In genomic region chr8:92827243-92828034, GRCm38 (mm10) we compare ENCODE assay signal across 7 mouse cellular contexts. TPM values are rescaled to one million over a fixed set of nuclear protein-coding genes. Genes with fewer than 3 reads are reported as not detected.
DNase-seq lines count a peak whose midpoint lies in the region; ATAC-seq lines count a peak whose summit lies in the region.

Mmp2 (plus strand) TSS chr8:92827291.

- H3K4me1 ChIP-seq in embryonic facial prominence, embryonic 14.5 days (ENCODE audit: control insufficient read depth, insufficient read depth, low read length), result peaks cover 20% of the 10 kb centered on the region
- peaks cover 2 to 7% of the 10 kb centered on the region in 2 experiments; a peak in 2 of 4 replicates for H3K4me1 ChIP-seq in heart, embryonic 14.5 days (ENCODE audit: control insufficient read depth in 2 of 2, insufficient read depth in 2 of 2, low read length in 2 of 2)
- peaks cover 40% of the 10 kb centered on the region for H3K4me1 ChIP-seq in limb, embryonic 10.5 days
- peaks cover 6% of the 10 kb centered on the region; the same call in 1 of the 2 replicates for H3K4me1 ChIP-seq in midbrain, embryonic 11.5 days (ENCODE audit: control insufficient read depth, insufficient read depth, low read length)

- H3K4me2 ChIP-seq in embryonic facial prominence, embryonic 14.5 days (ENCODE audit: low read depth, low read length), result peak within 1 kb of the TSS; percentile 55
- H3K4me2 ChIP-seq in heart, embryonic 14.5 days (ENCODE audit: low read length), result peak within 1 kb of the TSS; percentile 68
- peak within 1 kb of the TSS; percentile 81 for H3K4me2 ChIP-seq in midbrain, embryonic 11.5 days

- no peaks in the 10 kb centered on the region for H3K9me3 ChIP-seq in embryonic facial prominence, embryonic 14.5 days (ENCODE audit: control insufficient read depth, low read length)
- no peaks in the 10 kb centered on the region for H3K9me3 ChIP-seq in heart, embryonic 14.5 days (ENCODE audit: control insufficient read depth, low read length)
- no peaks in the 10 kb centered on the region for H3K9me3 ChIP-seq in limb, embryonic 10.5 days (replicated peaks)
- no peaks in the 10 kb centered on the region for H3K9me3 ChIP-seq in midbrain, embryonic 11.5 days (ENCODE audit: control insufficient read depth, low read length)

- H3K27me3 ChIP-seq in embryonic facial prominence, embryonic 14.5 days (replicated peaks; ENCODE audit: control insufficient read depth, insufficient read depth, low read length), result no peaks in the 10 kb centered on the region; the same call in 1 of the 2 replicates
- H3K27me3 ChIP-seq in heart, embryonic 14.5 days (ENCODE audit: control insufficient read depth, insufficient read depth, low read length), result peaks cover 25% of the 10 kb centered on the region
- H3K27me3 ChIP-seq in limb, embryonic 10.5 days (ENCODE audit: low read depth, poor library complexity, severe bottlenecking), result no peaks in the 10 kb centered on the region
- H3K27me3 ChIP-seq in midbrain, embryonic 11.5 days (ENCODE audit: control insufficient read depth, insufficient read depth, low read length), result peaks cover 4% of the 10 kb centered on the region; the same call in 1 of the 2 replicates

- peak within 1 kb of the TSS; percentile 89 for H3K27ac ChIP-seq in embryonic facial prominence, embryonic 14.5 days (replicated peaks; ENCODE audit: low read depth, low read length)
- H3K27ac ChIP-seq in heart, embryonic 14.5 days (replicated peaks in 1 of 2; ENCODE audit: control insufficient read depth in 1 of 2, insufficient read depth in 1 of 2, low read depth in 2 of 2, low read length in 2 of 2), result peak within 1 kb of the TSS; percentile 73 to 85
- peak within 1 kb of the TSS; percentile 99 for H3K27ac ChIP-seq in limb, embryonic 10.5 days
- H3K27ac ChIP-seq in midbrain, embryonic 11.5 days (ENCODE audit: low read depth, low read length), result no peak within 1 kb of the TSS

- peak within 1 kb of the TSS; percentile 47 for H3K4me3 ChIP-seq in embryonic facial prominence, embryonic 14.5 days (ENCODE audit: low read depth, low read length)
- H3K4me3 ChIP-seq in heart, embryonic 14.5 days (ENCODE audit: control insufficient read depth in 1 of 2, insufficient read depth in 1 of 2, low read depth in 1 of 2, low read length in 2 of 2), result peak within 1 kb of the TSS; percentile 52 to 71
- H3K4me3 ChIP-seq in limb, embryonic 10.5 days, result peak within 1 kb of the TSS; percentile 83
- peak within 1 kb of the TSS; percentile 45 for H3K4me3 ChIP-seq in midbrain, embryonic 11.5 days (ENCODE audit: low read depth, low read length)

- ATAC-seq in embryonic facial prominence, embryonic 14.5 days (ENCODE audit: low read depth), result peak; percentile 83
- ATAC-seq in heart, embryonic 14.5 days (ENCODE audit: insufficient number of reproducible peaks, insufficient read depth, low FRiP score, low read depth), result peak; percentile 65
- ATAC-seq in midbrain, embryonic 11.5 days (ENCODE audit: low FRiP score), result peak; percentile 65

- under 1% methylated on average over 32 of the region's 37 CpGs for WGBS in embryonic facial prominence, embryonic 14.5 days
- 1% methylated on average over 37 of the region's 37 CpGs for WGBS in heart, embryonic 14.5 days
- WGBS in limb, embryonic 10.5 days, result under 1% methylated on average over 37 of the region's 37 CpGs
- WGBS in midbrain, embryonic 11.5 days, result under 1% methylated on average over 37 of the region's 37 CpGs

- peak within 1 kb of the TSS; percentile 69 for H3K9ac ChIP-seq in embryonic facial prominence, embryonic 14.5 days (ENCODE audit: low read depth, low read length)
- H3K9ac ChIP-seq in heart, embryonic 14.5 days (ENCODE audit: low read length), result peak within 1 kb of the TSS; percentile 78
- peak within 1 kb of the TSS; percentile 77 for H3K9ac ChIP-seq in midbrain, embryonic 11.5 days (ENCODE audit: low read length)

- H3K36me3 ChIP-seq in embryonic facial prominence, embryonic 14.5 days (ENCODE audit: control insufficient read depth, insufficient read depth, low read length), result peaks cover 22% of the 10 kb centered on the region
- peaks cover 9% of the 10 kb centered on the region; the same call in 1 of the 2 replicates for H3K36me3 ChIP-seq in heart, embryonic 14.5 days (ENCODE audit: control insufficient read depth, insufficient read depth, low read length)
- H3K36me3 ChIP-seq in limb, embryonic 10.5 days, result peaks cover 29% of the 10 kb centered on the region
- H3K36me3 ChIP-seq in midbrain, embryonic 11.5 days (ENCODE audit: control insufficient read depth, insufficient read depth, low read length), result no peaks in the 10 kb centered on the region

- DNase-seq in adrenal gland, postnatal 14 days, result peak; percentile 35
- DNase-seq in embryonic facial prominence, embryonic 14.5 days (ENCODE audit: low spot score), result peak; percentile 86
- DNase-seq in limb, embryonic 10.5 days (ENCODE audit: low spot score), result peak; percentile 89
- peak; percentile 95 for DNase-seq in midbrain, embryonic 11.5 days (ENCODE audit: low spot score, missing footprints)
- DNase-seq in cerebellum, adult 18-20 months, result no peak
- no peak for DNase-seq in Muller cell, postnatal 12 days (ENCODE audit: inconsistent ontology term)

RNA-seq across cellular contexts. Expression of gene Mmp2, which starts in this region (rescaled TPM):
- 50.8 and 60.4 TPM in 2 replicates for total RNA-seq in adrenal gland, postnatal 14 days (2021)
- 330 and 352 TPM in 2 replicates for polyA plus RNA-seq in embryonic facial prominence, embryonic 14.5 days (2014; fragmentation: Nextera tagmentation; extraction: Ambion mirVana)
- polyA plus RNA-seq in heart, embryonic 14.5 days (2014; fragmentation: Nextera tagmentation; extraction: Ambion mirVana), result 123 and 131 TPM in 2 replicates
- polyA plus RNA-seq in limb, embryonic 10.5 days (2016; fragmentation: Nextera tagmentation; extraction: Ambion mirVana), result 220 and 238 TPM in 2 replicates
- 51.3 and 62.1 TPM in 2 replicates for polyA plus RNA-seq in midbrain, embryonic 11.5 days (2014; fragmentation: Nextera tagmentation; extraction: Ambion mirVana)

Comparison
In these comparisons a context has a peak if more than half of its experiments do, and no peak if none do; other contexts are left out.
1. DNase-seq: peak in adrenal gland, postnatal 14 days (single experiment), embryonic facial prominence, embryonic 14.5 days (single experiment), limb, embryonic 10.5 days (single experiment) and midbrain, embryonic 11.5 days (single experiment); none in cerebellum, adult 18-20 months (0 of 2) and Muller cell, postnatal 12 days (single experiment).
2. Peak in every context shown above with its lines, with median percentiles within 50 percentile points of each other: ATAC-seq, H3K4me2 ChIP-seq, H3K4me3 ChIP-seq and H3K9ac ChIP-seq.